Mouse (Mus musculus) adrenal gland, postnatal 25 days (tissue): ENCODE data around the gene Mrgprd. TPM values are rescaled to one million over a fixed set of nuclear protein-coding genes. Genes with fewer than 3 reads are reported as not detected.

Source experiments
- DNase-seq: peaks from one replicate; pipeline ENCODE4 v3.0.0; 2021; ENCODE audit warnings: mixed read lengths
- long read RNA-seq: library from polyadenylated mRNA; stranded (forward); transcript quantifications from one replicate; pipeline ENCODE4 v2.0.0, GENCODE M21; 2021
- total RNA-seq: library from RNA; stranded (reverse); gene quantifications from 2 replicates; pipeline ENCODE4 v1.2.3, GENCODE M21; 2021

Gene Mrgprd
- total RNA-seq, result not detected in 2 replicates
- long read RNA-seq, result 0 reads

DNA sequence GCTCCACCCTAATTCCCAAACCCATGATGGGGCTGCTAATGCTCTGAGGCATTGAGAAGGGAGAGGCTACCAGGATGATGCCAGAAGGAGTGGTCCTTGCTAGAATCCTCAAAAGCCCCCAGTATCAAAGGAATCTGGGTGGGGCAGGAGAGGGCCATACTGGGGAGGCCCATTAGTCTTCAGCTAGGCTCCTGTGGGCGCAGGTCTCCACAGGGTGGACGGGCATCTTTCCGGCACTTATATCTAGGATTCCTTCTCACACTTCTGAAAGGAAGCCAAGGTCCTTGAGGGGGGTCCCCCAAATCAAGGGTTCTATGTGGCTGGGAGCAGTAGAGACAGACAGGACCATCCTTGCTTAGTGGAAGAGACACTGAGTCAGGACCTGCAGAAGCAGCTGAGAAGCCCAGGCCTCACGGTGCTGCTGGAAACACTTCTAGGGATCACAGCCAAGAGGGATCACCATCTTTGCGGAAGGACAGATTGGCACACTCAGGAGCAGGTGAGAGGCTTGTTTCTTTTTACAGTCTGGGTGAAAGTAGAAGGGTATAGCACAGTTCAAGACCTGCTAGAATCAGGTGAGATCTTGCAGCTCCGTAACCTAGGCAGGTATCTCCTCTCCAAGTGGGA, at the start of gene Mrgprd:
Gene Mrgprd (plus strand): TSS at position 51 of the 627 bp plus-strand sequence.
- DNase-seq, result no peak

- peak; percentile 40 for DNase-seq
Observed at GRCm38 (mm10) chr7:145266011-145266410, 48.6 kb upstream of the Mrgprd start.

DNA sequence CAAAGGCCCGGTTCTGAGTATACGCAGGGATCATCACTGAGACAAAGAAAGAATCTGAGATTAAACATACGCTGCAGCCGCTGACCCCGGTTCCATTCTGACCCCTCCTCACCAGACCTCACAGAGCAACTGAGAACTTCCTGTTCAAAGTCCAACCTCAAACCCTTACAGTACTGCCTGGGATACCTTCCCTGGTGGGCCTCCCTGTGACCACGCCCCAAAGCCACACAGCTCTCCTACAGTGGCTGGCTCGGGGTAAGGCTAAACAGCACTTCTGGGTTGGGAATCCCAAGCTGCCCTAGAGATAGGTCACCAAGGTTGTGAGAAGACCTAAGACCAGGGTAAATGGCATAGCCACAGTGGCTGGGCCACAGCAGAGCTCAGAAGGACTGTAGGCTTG, 45.7 kb upstream of the Mrgprd start:
- DNase-seq, result no peak

- no peak for DNase-seq
Observed at GRCm38 (mm10) chr7:145270955-145271354, 43.7 kb upstream of the Mrgprd start.

DNA sequence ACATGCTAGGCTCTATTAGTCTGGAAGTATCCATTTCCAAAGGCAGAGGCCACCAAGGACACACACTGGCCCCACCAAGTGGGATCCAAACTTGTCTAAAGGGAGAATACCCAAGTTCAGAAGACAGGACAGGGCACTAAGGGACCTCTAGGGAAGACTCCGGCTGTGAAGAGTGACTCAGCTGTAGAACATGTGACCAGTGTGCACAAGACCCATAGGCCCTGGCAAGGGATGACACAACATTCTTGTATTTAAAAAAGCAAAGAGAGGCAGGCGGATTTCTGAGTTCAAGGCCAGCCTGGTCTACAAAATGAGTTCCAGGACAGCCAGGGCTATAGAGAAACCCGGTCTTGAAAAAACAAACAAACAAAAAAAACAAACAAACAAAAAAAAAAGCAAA, 39.1 kb upstream of the Mrgprd start:
- DNase-seq, result no peak

DNA sequence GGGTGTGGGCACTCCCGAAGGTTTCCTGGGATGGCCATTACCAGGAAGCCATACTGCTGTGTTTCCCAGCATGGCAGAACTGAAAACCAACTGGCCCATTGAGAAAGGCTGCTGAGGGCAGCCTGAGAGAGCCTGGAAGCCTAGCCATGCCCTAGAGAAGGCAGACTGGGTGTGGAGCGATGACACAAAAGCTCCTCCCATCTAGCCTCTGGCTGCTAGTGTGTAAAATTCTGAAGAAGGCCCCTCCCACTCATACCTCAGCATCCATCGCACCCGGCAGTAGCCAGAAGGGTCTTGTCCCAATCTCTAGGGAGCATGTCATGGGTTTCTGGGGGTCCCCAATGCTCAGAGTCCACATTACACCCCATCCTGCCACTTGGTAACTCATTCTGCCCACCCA, 33.2 kb upstream of the Mrgprd start:
- DNase-seq, result no peak

- no peak for DNase-seq
Observed at GRCm38 (mm10) chr7:145283041-145283440, 31.6 kb upstream of the Mrgprd start.

- peak; percentile 91 for DNase-seq
Observed at GRCm38 (mm10) chr7:145283487-145284187, 31.0 kb upstream of the Mrgprd start, which contains the start of gene Tpcn2. TSS of gene Tpcn2 (minus strand) at chr7:145284011.

- DNase-seq, result no peak
Observed at GRCm38 (mm10) chr7:145284293-145284692, 30.3 kb upstream of the Mrgprd start.

DNA sequence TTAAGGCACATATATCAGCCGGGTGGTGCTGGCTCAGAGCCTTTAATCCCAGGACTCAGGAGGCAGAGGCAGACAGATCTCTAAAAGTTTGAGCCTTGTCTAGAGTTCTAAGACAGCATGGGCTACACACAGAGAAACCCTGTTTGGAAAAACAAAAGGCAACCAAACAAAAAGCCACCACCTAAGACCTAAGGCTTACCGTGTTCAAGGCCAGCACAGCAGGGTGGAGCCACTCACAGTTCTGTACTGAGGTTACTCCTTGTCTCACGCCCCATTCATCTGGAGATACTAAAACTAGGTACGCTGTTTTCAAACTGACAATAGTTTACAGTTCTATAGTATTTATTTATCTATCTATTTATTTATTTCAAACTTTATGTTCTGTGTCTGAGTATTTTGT, 29.2 kb upstream of the Mrgprd start:
- no peak for DNase-seq

DNA sequence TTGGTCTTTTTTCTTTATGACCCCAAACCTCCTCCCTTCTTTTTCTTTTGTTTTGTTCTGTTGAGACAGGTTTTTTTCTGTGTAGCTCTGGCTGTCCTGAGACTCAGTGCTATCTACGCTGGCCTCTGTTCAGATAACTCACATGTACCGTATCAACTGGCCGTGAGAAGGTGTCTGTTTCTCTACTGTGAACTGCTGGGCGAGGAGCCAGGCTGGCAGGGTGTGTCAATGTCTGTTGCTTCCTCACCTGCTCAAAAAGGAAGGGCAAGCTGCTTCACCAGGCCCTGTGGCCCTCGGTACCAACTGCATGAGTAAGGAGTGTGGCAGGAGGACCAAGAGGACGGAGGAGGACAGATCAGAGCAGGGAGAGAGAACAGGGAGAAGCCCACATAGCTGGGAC, 27.2 kb upstream of the Mrgprd start:
- no peak for DNase-seq

- no peak for DNase-seq
Observed at GRCm38 (mm10) chr7:145289302-145289701, 25.3 kb upstream of the Mrgprd start.

DNA sequence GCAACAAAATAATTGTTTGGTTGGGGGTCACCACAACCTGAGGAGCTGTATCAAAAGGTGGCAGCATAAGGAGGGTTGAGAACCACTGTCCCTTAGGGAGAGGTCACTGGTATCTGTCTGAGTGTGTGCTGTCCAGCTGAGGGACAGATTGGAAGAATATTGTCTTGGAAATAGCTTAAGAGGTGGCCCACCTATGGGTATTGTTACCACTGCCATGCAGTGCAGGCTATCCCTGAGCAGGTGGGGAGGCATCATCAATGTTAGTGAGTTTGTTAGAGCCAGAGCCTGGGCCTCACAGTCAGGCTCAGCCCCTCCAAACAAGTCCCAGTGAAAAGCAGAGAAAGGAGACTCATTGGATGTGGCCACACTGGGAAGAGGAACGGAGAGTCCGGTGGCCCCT, 22.8 kb upstream of the Mrgprd start:
- DNase-seq, result no peak

GRCm38 (mm10) chr7:145292726-145293125, 21.9 kb upstream of the Mrgprd start:
- no peak for DNase-seq

DNA sequence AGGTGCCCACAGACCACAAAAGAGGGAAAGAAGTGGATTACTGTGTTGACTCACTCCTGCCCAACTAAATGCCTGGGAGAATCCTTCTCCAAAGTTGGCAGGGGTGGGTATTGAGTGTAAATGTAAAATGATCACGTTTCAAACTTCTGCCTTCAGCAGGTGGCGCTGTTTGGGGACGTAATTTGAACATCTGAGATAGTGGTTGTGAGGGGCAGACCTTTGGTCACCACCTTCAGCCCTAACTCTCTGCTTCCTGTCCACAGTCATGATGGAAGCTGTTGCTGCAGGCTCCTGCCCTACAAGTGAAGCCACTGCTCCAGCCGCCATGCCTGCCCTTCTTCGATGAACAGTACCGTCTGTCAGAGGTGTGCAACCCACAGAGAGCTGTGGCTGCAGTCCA, 20.8 kb upstream of the Mrgprd start:
- DNase-seq, result no peak

- DNase-seq, result no peak
Observed at GRCm38 (mm10) chr7:145298666-145299490, 15.8 kb upstream of the Mrgprd start.

DNA sequence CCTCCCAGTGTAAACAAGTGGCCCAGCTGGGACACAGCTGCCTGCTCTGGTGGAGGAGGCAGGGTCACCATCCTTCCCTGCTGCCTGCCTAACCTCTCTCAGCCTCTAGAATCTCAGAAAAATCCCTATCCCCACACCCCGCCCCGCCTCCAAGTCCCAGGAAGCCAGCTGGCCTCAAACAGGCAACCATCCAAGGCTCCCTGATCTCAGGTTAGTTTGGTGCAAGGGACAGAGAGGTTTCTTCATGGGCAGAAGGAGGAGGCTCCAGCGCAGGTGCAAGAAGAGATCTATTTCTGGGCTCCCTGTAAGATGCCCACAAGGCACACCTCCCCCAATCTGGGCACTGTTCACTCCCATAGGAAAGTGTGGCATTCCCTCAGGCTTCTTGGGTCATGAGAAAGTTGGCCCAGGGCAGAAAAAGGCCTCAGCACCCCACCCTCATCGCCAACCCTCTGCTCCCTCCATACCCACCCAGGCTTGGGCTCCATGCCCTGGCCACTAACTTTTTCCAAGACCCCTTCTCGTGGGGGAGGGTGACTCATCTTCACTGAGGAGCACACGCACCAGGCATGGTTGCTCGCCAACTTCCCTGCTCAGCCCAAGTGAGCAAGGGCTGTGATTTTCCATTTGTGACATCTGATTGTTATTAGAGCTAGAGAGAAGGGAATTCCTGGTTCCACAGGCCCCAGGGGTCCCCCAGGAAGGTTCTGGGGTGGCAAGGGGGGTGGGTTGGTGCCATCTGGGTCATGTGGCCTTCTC, 14.9 kb upstream of the Mrgprd start:
- no peak for DNase-seq

DNA sequence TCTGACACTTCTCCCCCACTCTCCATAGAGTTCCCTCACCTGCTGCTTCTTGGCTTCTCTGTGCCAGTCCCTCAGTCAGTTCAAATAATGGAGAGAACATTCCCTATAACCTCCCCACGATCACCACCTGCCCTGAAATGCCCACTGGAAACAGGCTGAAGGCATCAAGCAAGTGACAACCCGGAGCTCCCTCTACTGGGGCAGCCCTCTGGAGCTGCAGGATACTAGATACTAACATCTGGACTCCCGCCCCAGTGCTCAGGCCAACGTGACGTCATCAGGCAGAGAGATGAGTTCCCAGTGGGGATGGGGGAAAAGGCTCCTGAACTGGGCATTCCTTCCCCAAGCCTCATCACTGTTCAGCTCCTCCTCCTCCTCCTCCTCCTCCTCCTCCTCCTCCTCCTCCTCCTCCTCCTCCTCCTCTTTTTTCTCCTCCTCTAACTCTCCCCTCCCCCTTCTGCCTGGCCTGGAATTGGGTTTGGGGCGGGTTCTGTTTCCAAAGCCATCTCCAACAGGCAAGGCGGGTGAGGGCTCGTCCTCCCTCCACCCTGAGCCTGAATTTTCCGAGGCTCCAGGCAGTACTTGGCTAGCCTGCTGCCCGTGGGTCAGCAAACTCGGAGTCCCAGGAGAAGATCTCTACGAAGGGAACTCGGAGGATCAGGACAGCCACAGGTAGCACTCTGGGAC, 14.2 kb upstream of the Mrgprd start, which contains the start of gene Mrgprf:
Gene Mrgprf (plus strand): TSS at position 508 of the 687 bp plus-strand sequence.
- no peak for DNase-seq

DNA sequence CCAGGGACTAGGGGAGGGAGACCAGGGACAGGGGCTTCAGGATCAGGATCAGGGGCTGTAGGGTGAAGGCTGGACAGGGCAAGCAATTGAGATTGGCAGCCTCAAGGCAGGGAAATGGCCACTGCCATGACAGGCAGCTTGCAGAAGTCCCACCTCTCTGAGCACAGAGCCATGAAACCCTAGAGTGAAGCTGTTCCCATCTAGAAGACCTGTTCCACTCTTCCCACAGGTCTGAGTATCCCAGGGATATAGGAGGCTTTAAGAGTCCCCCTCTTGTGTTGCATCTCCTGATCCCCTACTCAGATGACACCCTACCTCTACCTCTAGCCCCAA, 13.7 kb upstream of the Mrgprd start:
- no peak for DNase-seq

- DNase-seq, result no peak
Observed at GRCm38 (mm10) chr7:145301341-145302005, 13.2 kb upstream of the Mrgprd start.
